Mouse (Mus musculus) urinary bladder, postnatal 36 days (tissue): ENCODE measurements around the gene Lrig1.

Source experiments
- DNase-seq, 2 experiments: peaks; one replicate each; pipeline ENCODE4 v3.0.0; 2022; ENCODE audit warnings: low spot score in 2 of 2, mixed read lengths in 1 of 2

The Lrig1 gene

DNA sequence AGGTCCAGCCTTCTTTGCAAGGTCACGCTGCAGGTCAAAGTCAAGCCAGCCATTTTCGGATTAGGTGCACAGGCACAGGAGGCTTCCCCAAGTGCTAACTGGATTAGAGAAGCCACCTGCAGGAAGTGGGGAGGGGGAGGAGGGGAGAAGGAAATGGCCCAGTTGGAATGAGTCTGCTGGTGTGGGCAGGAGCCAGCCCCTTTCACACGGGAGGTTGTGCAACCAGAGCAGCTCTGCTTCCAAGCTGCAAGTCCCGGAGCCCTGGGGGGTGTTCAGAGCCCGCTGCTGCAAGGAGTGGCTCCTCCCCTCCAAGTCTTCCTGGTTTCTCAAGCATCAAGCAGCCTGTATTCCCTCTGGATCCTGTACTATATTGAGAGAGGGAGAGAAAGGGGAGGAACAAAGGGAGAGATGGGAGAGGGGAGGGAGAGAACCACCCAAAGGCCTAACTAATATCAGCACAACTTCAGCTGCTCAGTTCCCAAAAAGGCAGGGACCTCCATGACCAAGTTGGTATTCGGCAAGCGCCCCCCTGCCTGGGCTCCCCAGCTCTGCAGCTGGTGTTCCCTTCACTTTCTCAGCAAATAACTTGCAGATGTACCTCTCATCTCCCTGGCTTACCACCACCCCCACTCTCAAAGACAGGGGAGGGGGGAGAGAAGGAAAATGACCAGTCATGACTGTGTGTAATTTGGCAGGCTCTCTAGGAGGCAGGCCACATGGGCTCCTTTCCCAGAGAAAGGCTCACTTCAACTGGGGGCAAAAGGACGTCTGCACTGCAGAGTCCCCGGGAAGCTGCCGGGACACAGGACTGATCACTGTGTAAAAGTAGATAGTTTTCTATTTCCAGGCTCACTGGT, 52.2 kb downstream of the Lrig1 start:
- DNase-seq, result peak in 1 of 2 experiments; percentile 73

DNA sequence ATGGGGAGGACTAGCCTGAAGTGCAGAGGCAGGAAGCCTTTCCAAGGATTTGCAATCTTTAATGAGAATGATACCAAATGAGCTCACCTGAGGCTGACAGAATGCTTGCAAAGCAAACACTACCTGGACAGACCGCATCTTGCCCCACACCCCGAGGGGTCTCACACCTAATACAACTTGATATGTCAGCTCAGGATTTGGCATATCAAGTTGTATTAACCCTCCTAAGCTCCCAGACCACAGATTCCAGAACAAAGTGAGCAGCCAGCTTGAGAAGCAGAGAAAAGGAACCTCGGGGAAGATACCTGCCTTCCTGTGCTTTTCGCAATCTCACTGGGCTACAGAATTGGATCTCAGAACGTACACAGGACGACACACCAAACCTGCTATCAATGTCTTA, 53.1 kb downstream of the Lrig1 start:
- DNase-seq, result no peak

DNA sequence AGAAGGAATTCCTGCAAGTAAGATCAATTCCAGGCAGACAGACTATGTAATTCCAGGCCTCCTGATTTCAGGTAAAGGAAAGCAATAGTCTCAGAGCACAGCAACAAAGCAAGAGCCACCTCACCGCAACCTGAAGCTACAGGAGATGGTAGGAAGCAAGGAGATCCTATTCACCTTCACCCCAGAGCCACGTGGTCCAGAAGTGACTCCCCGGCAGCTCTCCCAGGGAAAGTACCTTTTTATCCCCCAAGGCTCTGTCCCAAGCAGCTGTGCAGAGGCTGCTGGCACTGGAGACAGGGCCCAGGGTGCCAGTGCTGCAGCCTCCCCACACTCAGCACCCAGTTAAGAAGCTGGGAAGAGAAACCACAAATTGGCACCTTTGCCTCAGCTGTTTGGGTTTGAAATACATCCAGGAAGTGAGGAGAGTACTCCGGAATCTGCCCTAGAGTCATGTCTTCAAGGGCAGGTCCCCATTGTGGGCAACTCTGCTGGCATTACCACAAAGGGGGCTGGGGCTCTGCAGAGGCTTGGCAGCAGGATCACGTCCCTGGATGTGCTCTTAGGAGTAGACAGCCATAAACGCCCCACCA, 53.6 kb downstream of the Lrig1 start:
- DNase-seq, result no peak

DNA sequence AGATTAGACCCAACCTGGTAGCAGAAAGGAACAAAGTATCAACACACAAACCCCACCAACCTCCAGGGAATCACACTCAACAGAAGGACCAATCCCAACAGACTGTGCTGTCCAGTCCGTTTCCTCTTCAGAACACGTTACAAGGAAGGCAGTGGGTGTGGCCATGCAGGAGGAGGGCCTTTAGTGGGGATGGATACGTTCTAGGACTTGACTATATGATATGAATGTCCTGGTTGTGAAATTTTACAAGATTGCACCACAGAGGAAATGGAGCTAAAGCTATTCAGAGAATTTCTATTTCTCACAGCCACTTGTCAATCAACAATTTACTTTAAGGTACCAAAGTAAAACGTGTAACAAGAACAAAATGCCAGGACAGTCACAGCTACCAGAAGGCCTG, 54.2 kb downstream of the Lrig1 start:
- DNase-seq, result no peak

DNA sequence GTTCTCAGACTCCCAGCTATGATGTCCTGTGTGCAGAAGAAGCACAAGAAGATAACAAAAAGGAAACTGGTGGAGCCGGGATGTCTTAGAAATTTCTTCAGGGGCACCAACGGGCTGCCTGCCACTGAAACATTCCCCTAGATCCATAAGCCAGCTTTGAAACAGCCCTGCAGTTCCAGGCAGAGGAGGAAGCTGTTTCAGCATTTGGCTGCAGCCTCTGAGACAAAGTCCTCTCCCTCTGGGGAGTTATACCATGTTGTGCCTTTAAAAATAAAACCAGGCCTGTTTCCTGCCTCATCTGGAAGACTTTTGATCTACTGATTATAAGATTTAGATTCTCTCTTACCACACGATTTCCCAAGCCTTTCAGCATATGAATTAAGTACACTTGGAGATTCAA, 55.3 kb downstream of the Lrig1 start:
- DNase-seq, result no peak

DNA sequence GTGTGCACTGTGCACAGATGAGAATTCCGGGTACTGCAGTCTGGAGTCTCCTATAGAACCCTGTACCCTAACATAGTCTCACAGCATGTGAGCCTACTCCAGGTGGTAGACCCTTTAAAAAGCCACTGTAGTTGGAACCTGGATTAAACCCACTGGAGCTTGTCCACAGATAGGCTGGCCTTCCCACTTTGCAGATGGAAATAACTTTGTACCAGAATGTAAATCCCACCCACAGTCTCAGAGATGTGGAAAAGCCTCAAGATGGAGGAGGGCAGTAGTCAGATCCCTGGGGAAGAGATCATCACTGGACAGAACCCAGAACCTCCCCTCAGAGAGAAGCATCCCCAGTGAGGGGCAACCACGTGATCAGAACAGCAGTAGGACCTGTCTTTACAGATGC, 56.0 kb downstream of the Lrig1 start:
- DNase-seq, result no peak

DNA sequence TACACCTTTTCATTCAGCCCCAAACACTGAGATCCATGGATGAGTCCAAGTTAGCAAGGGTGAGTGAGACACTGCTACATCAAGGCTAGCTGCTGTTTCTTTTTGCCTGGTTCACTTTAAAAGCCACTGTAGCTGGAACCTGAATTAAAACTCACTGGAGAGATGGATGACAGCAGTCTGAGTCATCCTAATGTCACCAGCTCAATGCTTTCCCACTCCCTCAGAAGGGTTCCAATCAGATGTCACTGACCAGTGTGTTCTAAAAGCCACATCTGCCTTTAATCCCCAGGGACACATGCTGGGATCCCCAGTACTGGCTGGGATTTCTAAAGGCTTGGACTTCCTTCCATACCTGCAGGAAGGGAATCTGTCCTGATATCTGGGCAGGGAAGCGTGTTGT, 57.9 kb downstream of the Lrig1 start:
- DNase-seq, result no peak

DNA sequence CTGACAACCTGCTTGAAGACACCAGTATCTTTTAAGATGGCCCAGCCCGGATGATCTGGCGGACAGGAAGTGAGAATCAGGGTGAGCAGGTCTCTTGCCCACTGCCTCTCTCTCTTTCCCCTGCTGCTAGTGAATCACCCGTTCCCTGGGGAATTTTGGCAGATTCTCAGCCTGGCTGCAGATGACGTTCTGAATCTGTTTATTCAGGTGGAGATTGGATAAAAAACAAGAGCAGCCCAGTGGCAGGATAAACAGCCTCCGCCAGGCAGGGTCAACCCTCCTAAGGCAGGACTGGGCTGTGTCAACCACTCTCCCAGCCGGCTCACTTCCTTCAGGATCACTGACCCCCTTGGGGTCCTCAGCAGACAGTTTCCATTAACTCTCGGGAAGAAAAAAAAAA, 59.7 kb downstream of the Lrig1 start:
- DNase-seq, result no peak

DNA sequence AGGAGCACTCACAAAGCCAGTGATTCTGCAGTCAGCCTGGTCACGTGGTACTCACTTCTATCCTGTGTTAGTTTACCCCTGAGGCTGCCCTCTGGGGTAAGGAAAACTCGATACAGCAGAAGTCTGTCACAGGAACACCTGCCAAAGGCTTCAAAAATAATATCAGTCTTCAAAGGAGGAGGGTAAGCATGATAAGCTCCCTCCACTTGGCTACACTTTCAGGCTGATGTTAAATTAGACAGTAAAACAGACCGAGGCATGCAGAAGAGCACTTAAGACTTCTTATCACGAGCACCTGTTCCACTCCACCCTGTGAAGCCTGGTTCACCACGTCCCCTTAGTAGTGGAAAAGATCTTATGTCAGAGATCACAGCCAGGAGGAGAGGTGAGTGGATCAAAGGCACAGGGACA, 62.9 kb downstream of the Lrig1 start:
- no peak for DNase-seq

DNA sequence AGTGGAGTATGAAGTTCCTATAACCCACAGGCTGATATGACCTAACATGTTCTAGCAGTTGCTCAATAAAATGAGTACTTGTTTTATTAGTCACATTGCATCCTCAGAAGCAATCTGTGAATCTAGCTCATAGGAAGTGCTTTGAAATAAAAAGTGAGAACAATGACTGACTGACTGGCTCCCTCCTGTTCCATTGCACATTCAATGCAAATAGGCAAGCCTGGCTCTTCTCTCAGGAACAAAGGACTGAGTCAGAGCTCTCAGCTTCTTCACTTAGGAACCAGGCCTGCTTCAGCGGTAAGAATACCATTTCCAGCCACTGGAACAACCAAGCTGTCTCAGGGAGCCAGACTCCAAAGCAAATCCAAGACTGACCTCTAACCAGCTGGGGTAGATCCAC, 64.6 kb downstream of the Lrig1 start:
- DNase-seq, result no peak

DNA sequence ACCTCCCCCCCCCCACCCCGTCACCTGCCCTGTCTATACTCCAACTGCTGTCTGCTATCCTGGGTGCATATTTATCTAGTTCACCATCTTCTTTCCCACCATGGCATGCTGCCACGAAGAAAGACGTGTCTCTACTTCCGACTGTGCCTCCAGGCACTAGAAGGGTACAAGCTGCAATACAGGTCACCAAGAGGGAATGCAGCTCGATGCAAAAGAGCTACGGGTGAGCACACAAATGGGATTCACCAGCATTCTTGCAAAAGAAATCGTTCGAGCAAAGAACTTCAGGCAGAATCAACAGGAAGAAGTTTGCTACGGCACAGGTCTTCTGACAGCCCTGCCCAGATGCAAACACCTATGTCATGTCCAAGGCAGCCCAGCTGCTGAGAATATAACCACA, 65.2 kb downstream of the Lrig1 start:
- DNase-seq, result no peak

DNA sequence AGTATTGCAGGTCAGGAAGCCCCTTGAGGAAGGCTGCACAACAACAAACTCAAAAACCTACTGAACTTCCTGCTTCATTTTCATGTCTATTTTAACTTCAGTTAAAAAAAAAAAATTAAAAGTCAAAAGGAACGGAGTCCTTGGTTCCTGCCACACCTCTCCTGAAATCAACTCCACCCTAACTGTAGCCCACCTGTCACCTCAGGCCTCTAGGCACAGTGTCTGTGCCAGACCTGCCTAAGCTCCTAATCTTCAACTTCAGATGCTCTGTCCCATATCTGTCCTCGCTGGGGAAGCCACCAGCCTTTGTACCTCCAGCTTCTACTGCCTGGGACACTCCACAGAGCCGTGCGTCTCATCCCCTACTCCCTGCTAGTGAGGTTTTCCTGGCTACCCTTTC, 65.7 kb downstream of the Lrig1 start:
- no peak for DNase-seq

DNA sequence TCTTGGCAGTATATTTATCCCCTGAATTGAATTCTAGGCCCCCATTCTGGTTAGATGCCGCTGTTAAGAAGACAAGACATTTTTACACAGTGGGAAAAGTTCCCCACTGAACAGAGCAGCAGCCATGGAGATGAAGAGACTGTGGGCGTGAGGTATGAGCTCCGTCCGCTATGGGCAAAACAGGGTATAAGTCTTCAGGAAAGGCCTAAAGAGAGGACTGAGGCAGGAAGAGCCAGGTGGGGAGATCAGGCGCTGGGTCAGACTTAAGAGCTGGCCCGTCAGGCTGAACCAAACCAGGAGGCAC, 68.2 kb downstream of the Lrig1 start:
- no peak for DNase-seq

DNA sequence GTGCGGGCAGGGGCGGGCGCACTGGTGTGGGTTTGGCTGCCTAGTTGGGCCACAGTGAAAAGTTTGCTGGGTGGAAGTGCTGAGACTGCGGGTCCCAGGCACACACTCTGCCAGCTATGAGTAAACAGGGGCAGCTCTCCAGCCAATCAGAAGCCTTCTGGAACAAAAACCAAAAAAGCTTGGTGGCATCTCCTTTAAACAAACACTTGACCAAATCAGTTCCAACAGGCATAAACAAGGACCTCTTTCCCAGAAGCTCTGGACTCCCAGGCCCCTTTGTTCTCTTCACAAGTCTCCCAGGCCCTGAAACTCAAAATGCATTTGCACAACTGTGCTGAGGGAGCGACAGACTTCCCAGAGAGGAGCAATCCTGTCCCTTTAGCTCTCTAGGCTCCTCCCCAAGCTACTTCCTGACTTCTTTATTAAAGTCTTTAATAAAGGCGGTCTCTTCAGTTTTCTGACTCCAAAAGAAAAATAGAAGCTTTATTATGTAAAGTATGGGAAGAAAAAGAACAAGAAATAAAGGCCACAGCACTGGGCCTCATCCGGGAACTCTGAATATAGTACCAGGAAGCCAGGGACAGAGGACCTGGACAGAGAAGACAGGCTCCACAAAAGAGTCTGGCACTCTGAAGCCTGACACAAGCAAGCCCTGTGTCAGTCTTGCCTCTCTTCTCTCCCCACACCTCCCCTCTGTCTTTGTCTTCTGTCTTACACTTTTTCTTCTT, 68.7 kb downstream of the Lrig1 start:
- no peak for DNase-seq

DNA sequence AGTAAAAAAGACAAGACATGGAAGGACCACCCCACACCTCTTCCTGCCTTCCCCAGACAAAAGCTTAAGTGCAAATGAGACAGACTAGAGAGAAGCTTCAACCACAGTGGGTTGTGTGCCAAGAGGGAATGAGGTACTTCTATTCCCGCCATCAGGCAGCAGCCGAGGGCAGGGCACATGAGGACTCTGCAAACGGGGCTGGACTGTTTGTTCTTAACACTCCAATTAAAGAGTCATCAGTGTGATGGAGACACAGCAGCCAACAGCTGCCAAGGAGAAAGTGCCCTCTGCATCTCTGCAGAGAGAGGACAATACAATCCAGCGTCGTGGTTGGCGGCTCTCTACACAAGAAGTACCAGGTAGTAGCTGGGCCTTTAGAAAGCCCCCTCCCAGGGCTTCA, 71.2 kb downstream of the Lrig1 start:
- DNase-seq, result no peak

DNA sequence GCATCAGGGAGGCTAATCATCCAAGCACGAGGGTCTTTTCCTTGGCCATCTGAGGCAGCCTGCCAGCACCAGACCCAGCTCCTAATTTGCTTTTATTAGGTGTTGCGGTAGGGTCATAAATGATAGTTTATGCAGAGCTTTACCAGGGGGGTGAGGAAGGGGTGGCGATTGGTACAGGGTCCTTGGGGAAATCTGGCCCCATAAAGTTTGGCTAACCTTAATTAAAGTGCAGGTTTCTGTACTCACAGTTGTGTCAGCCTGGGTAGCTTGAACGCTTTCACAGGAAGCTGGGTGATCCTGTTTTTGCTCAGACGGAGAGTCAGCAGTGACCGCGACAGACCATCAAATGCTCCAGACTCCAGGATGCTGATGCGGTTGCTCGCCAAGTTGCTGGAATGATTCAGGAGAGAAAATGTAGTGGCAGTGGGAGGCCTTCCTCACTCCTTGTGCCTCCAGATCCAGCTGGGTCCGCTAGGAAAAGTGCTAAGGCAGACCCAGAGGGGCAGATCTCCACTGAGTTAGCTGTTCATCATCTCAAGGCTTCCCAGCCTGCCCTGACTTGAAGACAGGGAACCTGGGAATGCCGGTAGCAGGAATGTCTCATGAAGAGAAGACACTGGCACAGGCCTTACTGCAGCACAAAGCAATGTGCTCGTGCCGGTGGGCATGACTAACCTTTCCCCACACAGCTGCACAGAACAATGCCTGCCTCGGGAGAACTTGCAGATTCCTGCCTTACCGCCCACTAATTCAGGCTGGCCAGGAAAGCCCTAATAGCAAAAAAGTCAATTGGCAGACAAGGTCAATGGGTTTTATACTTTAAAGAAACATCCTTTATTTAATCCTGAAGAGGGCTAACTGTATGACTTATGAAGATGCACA, 72.0 kb downstream of the Lrig1 start:
- DNase-seq, result no peak

DNA sequence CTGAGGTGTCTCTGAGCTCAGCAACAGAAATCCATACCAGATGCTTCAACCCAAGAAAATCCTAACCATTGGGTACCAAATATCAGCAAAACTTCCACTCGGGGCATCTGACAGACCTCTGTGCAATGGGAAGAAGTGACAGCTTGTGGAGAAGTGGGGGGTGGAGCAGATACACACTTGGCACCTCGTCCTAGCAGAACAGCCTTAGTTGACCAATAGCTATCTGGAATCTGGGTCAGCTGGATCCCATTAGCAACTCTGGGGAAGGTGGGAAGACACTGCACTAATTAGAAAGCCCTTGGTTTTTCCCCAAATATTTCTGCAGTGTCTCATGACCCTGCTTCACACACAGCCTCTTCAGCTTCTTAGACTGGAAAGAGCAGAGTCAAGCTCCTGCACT, 73.2 kb downstream of the Lrig1 start:
- DNase-seq, result no peak

DNA sequence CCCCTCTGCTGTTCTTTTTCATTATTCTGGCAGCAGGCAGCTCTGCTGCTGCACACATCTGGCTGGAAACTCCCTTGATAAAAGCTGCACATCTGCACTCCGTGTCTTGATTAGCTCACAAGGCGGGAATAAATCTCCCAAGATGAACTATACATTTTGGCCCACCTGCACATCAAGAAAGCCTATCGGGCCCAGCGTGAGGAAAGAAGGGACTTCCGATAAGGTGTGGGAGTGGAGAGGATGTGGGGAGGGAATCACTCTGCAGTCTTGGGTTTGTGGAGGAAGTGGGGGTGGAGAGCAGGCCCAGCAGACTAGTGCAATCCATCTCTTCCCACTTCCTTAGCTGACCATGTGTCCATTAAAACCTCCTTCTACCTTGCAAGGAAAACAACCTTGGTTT, 74.1 kb downstream of the Lrig1 start:
- DNase-seq, result no peak

DNA sequence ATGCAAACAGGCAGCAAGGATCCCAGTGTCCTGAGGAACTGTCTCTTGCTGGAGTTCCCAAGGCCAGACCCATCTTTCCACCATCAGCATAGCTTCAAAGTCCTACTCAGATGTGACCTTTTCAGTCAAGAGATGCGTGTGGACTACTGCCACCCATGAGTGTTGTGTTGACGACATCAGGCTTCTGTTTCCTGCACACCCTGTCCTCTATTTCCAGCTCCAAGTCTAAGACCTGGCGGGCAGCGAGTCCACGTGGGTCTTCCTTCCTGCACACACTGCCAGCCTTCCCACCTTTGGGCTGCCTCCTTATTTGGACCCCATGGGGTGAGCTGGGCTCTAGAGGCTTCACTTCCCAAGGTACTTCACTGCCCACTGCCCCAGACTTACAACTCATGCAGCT, 75.4 kb downstream of the Lrig1 start:
- DNase-seq, result no peak

DNA sequence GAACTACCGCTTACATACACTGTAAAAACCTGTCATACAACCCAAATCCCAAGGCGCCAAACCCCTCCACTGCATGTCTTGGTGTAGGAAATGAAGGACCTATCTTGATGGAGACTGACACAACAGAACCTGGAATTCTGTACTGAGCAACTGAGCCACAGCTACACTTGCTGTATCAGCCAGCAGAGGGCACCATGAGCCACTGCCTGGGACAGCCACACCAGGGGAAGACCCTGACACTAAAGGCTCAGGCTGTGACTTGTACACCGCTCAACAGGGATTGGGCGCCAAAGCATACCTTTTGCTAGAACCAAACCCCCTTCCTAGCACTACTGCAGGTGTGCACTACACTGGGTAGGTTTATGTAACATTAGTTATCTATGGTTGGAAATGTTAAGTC, 77.0 kb downstream of the Lrig1 start:
- DNase-seq, result peak; percentile 37 to 50

DNA sequence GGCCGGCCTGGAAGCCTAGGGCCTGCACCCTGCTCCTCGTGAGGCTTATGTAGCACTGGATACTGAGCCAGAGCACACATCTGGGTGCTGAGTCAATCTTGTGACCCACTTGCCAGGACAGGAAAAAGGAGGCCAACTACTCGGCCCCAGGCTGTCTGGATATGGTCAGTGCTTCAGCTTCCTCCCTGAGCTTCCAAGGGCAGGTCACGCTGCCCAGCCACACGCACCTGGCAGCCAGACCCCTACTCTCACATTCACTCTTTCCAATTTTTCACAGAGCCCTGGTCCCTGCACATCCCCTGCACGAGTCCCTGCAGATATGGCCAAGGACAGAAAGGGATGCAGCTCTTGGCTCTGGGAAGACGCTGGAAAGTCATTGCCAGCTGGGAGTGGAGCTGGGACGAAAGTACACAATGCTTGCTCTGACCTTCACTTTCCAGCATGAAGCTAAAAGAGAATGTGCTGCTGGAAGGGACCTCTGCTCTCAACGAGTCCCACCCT, 79.1 kb downstream of the Lrig1 start:
- peak; percentile 14 to 47 for DNase-seq

DNA sequence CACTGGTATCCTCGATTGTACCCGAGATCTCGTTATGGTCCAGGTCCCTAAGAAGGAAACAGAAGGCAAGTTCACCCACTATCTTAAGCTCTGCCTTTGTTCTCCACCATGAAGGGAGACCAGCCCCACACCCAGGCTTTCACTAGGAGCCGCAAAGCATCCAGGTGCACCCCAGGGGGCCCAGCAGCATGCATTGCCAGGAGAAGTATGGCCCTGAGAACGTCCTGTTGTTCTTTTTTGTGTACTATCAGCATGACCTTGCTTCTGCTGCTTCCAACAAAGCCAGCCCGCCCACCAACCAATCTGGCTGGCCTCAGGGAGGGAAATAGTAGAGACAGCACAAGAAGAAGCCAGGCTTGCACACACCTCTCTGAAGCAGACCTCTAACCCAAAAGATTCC, 79.7 kb downstream of the Lrig1 start:
- DNase-seq, result no peak
